Mouse (Mus musculus): Measurements from ENCODE around the gene Rnf227. TPM values are rescaled to one million over a fixed set of nuclear protein-coding genes. Genes with fewer than 3 reads are reported as not detected.

Rnf227 gene
- total and polyA plus RNA-seq, 3 experiments, result 0.21 to 0.30 TPM; not detected in 1

GRCm38 (mm10) chr11:69362479-69362878, 22.2 kb downstream of the Rnf227 start (continued):
- no peak for TF ChIP-seq MAZ (IDR thresholded peaks at IDR 0.05; ENCODE audit: low read depth, low read length)

- Histone ChIP-seq H3K9me3 (replicated peaks; ENCODE audit: low read length) (no peaks in the 10 kb centered on the region), H3K27ac (ENCODE audit: insufficient read depth, low read depth) (no peak overlapping the region), H3K79me2 (replicated peaks; ENCODE audit: control insufficient read depth, extremely low read depth, insufficient read depth, poor library complexity, severe bottlenecking) (peaks cover 3% of the 10 kb centered on the region; the same call in 1 of the 2 replicates), H3K9ac (ENCODE audit: insufficient read depth, low read depth) (no peak overlapping the region), H3K4me3 (replicated peaks in 1 of 3; ENCODE audit: low read depth in 2 of 3, low read length in 2 of 3, poor library complexity in 1 of 3) (no peak overlapping the region), H3K4me1 (ENCODE audit: control insufficient read depth in 1 of 2, insufficient read depth in 2 of 2) (peaks cover 5 to 29% of the 10 kb centered on the region in 2 experiments), H3K4me2 (ENCODE audit: insufficient read depth, low read depth, poor library complexity, severe bottlenecking) (no peak overlapping the region), H3K36me3 (replicated peaks in 1 of 2; ENCODE audit: control insufficient read depth in 1 of 2, insufficient read depth in 1 of 2, low read length in 1 of 2) (peaks cover 31 to 56% of the 10 kb centered on the region in 2 experiments), H3K27me3 (replicated peaks) (no peaks in the 10 kb centered on the region)
- TF ChIP-seq NRF1 (IDR thresholded peaks at IDR 0.05; ENCODE audit: low read depth, low read length), result no peak
- TF ChIP-seq E2F4 (IDR thresholded peaks at IDR 0.05; ENCODE audit: insufficient replicate concordance, low read depth, low read length), result no peak
- no peak for TF ChIP-seq JUND (conservative IDR thresholded peaks at IDR 0.05; ENCODE audit: low read depth, low read length)
- TF ChIP-seq ELF1 (IDR thresholded peaks at IDR 0.05; ENCODE audit: low read depth, low read length), result no peak
- no peak for TF ChIP-seq RAD21 (IDR thresholded peaks at IDR 0.05; ENCODE audit: low read depth, low read length)
- no peak for TF ChIP-seq ETS1 (conservative IDR thresholded peaks at IDR 0.05; ENCODE audit: low read depth, low read length)
- TF ChIP-seq POLR2A (IDR thresholded peaks at IDR 0.05; ENCODE audit: low read depth, low read length), result no peak
- no peak for TF ChIP-seq CHD1 (IDR thresholded peaks at IDR 0.05; ENCODE audit: low read depth, low read length)
- DNase-seq (ENCODE audit: extremely low read depth), result no peak
- dilution Hi-C loops (cut with MboI; ENCODE audit: extremely low pct_ligation_motif_present, extremely low pct_unique_long_range_greater_than_20kb, low sequenced_read_pairs), result no loop called here
- in situ Hi-C loops (cut with MboI; ENCODE audit: low pct_ligation_motif_present, low pct_unique_long_range_greater_than_20kb, low sequenced_read_pairs), result no loop called here
These were observed 24.1 kb downstream of the Rnf227 start for GRCm38 (mm10) chr11:69364376-69364775.

GRCm38 (mm10) chr11:69364910-69365309, 24.6 kb downstream of the Rnf227 start:
- Histone ChIP-seq H3K9me3 (replicated peaks; ENCODE audit: low read length) (no peaks in the 10 kb centered on the region), H3K9ac (ENCODE audit: insufficient read depth, low read depth) (no peak overlapping the region), H3K4me3 (replicated peaks in 1 of 3; ENCODE audit: low read depth in 2 of 3, low read length in 2 of 3, poor library complexity in 1 of 3) (no peak overlapping the region), H3K4me1 (ENCODE audit: control insufficient read depth in 1 of 2, insufficient read depth in 2 of 2) (peaks cover 5 to 31% of the 10 kb centered on the region in 2 experiments), H3K79me2 (replicated peaks; ENCODE audit: control insufficient read depth, extremely low read depth, insufficient read depth, poor library complexity, severe bottlenecking) (peaks cover 3% of the 10 kb centered on the region; the same call in 1 of the 2 replicates), H3K4me2 (ENCODE audit: insufficient read depth, low read depth, poor library complexity, severe bottlenecking) (no peak overlapping the region), H3K27me3 (replicated peaks) (no peaks in the 10 kb centered on the region), H3K27ac (ENCODE audit: insufficient read depth, low read depth) (no peak overlapping the region), H3K36me3 (replicated peaks in 1 of 2; ENCODE audit: control insufficient read depth in 1 of 2, insufficient read depth in 1 of 2, low read length in 1 of 2) (peaks cover 26 to 51% of the 10 kb centered on the region in 2 experiments)
- dilution Hi-C loops (cut with MboI; ENCODE audit: extremely low pct_ligation_motif_present, extremely low pct_unique_long_range_greater_than_20kb, low sequenced_read_pairs) (no loop called here), in situ Hi-C loops (cut with MboI; ENCODE audit: low pct_ligation_motif_present, low pct_unique_long_range_greater_than_20kb, low sequenced_read_pairs) (loop anchor here (5.0 kb wide), 2 partner anchors 33 to 98 kb away; no protein-coding TSS in a partner anchor)
- DNase-seq (ENCODE audit: extremely low read depth), result no peak
- no peak for TF ChIP-seq CHD2 (IDR thresholded peaks at IDR 0.05; ENCODE audit: low read length)
- no peak for TF ChIP-seq ZNF384 (IDR thresholded peaks at IDR 0.05; ENCODE audit: low read depth, low read length)
- TF ChIP-seq MXI1 (IDR thresholded peaks at IDR 0.05; ENCODE audit: low read depth, low read length), result no peak
- TF ChIP-seq EP300 (IDR thresholded peaks at IDR 0.05; ENCODE audit: low read length), result no peak
- no peak for TF ChIP-seq POLR2A (IDR thresholded peaks at IDR 0.05; ENCODE audit: low read depth, low read length)
- no peak for TF ChIP-seq MEF2A (IDR thresholded peaks at IDR 0.05; ENCODE audit: borderline replicate concordance, low read depth, low read length)
- TF ChIP-seq BHLHE40 (IDR thresholded peaks at IDR 0.05; ENCODE audit: low read depth, low read length), result no peak

All from CH12.LX (cell line).